Mouse (Mus musculus) heart, embryonic 11.5 days (tissue): ENCODE measurements around the gene A830005F24Rik. TPM values are rescaled to one million over a fixed set of nuclear protein-coding genes. Genes with fewer than 3 reads are reported as not detected.
"Not testable (repeated sequence)": the region's sequence is repeated elsewhere in the genome, so short reads cannot be mapped to it uniquely, and the experiment has no call there.

Source experiments
- ATAC-seq: fragments of 200-750 bp; cut with Nextera tagmentation; replicated peaks from 2 replicates; pipeline ENCODE4 v1.8.0; 2017; ENCODE audit warnings: moderate library complexity; ENCODE audit not compliant: insufficient number of reproducible peaks, low FRiP score, low TSS enrichment
- H3K27ac ChIP-seq: fragments of 300-500 bp; sonication (generic); 2 replicates; pipeline ENCODE4 v1.5.1; 2014; ENCODE audit warnings: mild to moderate bottlenecking, low read depth, low read length
- H3K27me3 ChIP-seq: fragments of 300-500 bp; sonication (generic); 2 replicates; pipeline ENCODE4 v1.6.1; 2014; ENCODE audit warnings: mild to moderate bottlenecking, low read length, mixed read lengths; ENCODE audit not compliant: control insufficient read depth, insufficient read depth
- H3K36me3 ChIP-seq: fragments of 300-500 bp; sonication (generic); 2 replicates; pipeline ENCODE4 v1.6.1; 2014; ENCODE audit warnings: mild to moderate bottlenecking, low read length, moderate library complexity, mixed read lengths; ENCODE audit not compliant: control insufficient read depth, insufficient read depth
- H3K4me1 ChIP-seq: fragments of 300-500 bp; sonication (generic); 2 replicates; pipeline ENCODE4 v1.6.1; 2014; ENCODE audit warnings: low read length; ENCODE audit not compliant: control insufficient read depth, insufficient read depth
- H3K4me2 ChIP-seq: fragments of 300-500 bp; sonication (generic); 2 replicates; pipeline ENCODE4 v1.6.1; 2014; ENCODE audit warnings: mild to moderate bottlenecking, moderate library complexity
- H3K4me3 ChIP-seq: fragments of 300-500 bp; sonication (generic); 2 replicates; pipeline ENCODE4 v1.5.1; 2014; ENCODE audit warnings: low read depth, low read length
- H3K9ac ChIP-seq: fragments of 300-500 bp; sonication (generic); 2 replicates; pipeline ENCODE4 v1.6.1; 2014; ENCODE audit warnings: mild to moderate bottlenecking, low read depth, low read length, moderate library complexity
- H3K9me3 ChIP-seq: fragments of 300-500 bp; sonication (generic); replicated peaks from 2 replicates; pipeline ENCODE4 v1.6.1; 2016; ENCODE audit warnings: low read length; ENCODE audit not compliant: control insufficient read depth
- WGBS: fragments of 180-500 bp; shearing (Covaris S2); extraction: QIAGEN DNeasy Blood & Tissue Kit; methylation state at CpG from one replicate; pipeline ENCODE4 v1.1.7; 2014; ENCODE audit not compliant: insufficient replicate concordance; 5-methylcytosine and 5-hydroxymethylcytosine counted together
- polyA plus RNA-seq: library from polyadenylated mRNA; unstranded; fragments of >200 nt; fragmentation: Nextera tagmentation; extraction: Ambion mirVana; gene quantifications from 2 replicates; pipeline ENCODE4 v1.2.1, GENCODE M21; 2014

Gene A830005F24Rik
- polyA plus RNA-seq, 1 experiment from 2014 or later: 0.34 TPM

DNA sequence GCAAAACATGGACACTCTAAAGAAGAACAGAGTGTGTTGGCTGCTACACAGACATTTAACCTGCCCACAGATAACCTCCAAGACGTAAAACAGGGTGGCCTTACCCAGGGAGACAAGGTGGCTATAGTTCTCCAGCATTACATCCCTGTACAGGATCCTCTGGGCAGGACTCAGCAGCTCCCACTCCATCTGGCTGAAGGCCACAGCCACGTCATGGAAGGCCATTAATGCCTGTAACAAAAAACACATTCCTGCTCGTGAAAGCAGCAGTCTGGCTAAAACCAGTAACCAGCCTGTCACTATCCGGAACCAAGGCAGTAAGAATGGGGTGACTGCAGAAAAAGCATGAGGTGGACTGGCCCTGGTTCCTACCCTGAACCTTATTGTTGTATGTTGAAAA, 14.7 kb upstream of the A830005F24Rik start:
- no peak overlapping the region for H3K4me2 ChIP-seq
- no peaks in the 10 kb centered on the region for H3K27me3 ChIP-seq
- 67% methylated on average over 4 of the region's 4 CpGs for WGBS

DNA sequence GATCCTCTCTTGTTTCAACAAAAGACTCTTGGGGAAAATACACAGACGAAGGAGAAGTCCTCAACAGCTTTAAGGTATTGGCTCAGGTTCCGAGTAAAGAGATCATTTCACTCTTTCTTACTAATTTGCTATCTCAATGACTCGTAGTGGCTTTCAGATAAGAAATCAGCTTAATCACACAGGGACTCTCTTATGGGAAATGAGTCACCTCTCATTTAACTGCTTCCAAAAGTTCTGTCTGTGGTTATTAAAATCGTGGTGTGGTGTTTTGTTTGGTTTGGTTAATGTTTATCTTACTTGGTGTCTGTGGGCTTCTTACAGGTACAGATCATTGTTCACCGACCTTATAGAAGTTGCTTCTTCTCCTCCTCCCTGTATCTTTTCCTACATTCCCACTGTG, 10.9 kb upstream of the A830005F24Rik start:
- Histone ChIP-seq H3K27me3 (no peaks in the 10 kb centered on the region), H3K9ac (no peak overlapping the region), H3K4me3 (no peak overlapping the region), H3K4me1 (no peaks in the 10 kb centered on the region), H3K9me3 (no peaks in the 10 kb centered on the region), H3K27ac (no peak overlapping the region), H3K4me2 (no peak overlapping the region), H3K36me3 (peaks cover 23% of the 10 kb centered on the region)
- ATAC-seq: no peak
- 72% methylated on average over 5 of the region's 5 CpGs for WGBS

More for the DNA sequence above, 14.7 kb upstream of the A830005F24Rik start:
- H3K27ac ChIP-seq: no peak overlapping the region
- peaks cover 9% of the 10 kb centered on the region for H3K36me3 ChIP-seq
- H3K9ac ChIP-seq: no peak overlapping the region
- ATAC-seq: no peak
- H3K9me3 ChIP-seq: no peaks in the 10 kb centered on the region
- no peaks in the 10 kb centered on the region for H3K4me1 ChIP-seq
- H3K4me3 ChIP-seq: no peak overlapping the region

- peaks cover 3% of the 10 kb centered on the region for H3K4me1 ChIP-seq
- H3K36me3 ChIP-seq: peaks cover 14% of the 10 kb centered on the region
- no peak for ATAC-seq
- H3K4me3 ChIP-seq: no peak overlapping the region
- no peaks in the 10 kb centered on the region for H3K27me3 ChIP-seq
- no peak overlapping the region for H3K4me2 ChIP-seq
- H3K9ac ChIP-seq: no peak overlapping the region
- WGBS: 78% methylated on average over 9 of the region's 9 CpGs
- H3K9me3 ChIP-seq: no peaks in the 10 kb centered on the region
- H3K27ac ChIP-seq: no peak overlapping the region
Observed at GRCm38 (mm10) chr13:48508661-48509060, 4.7 kb upstream of the A830005F24Rik start.

GRCm38 (mm10) chr13:48515861-48516260, 2.5 kb downstream of the A830005F24Rik start:
- Histone ChIP-seq H3K27ac (no peak overlapping the region), H3K36me3 (no peaks in the 10 kb centered on the region), H3K4me2 (no peak overlapping the region), H3K4me3 (no peak overlapping the region), H3K9ac (no peak overlapping the region), H3K4me1 (peaks cover 3% of the 10 kb centered on the region), H3K27me3 (no peaks in the 10 kb centered on the region), H3K9me3 (no peaks in the 10 kb centered on the region)
- WGBS: 78% methylated on average over 4 of the region's 4 CpGs
- no peak for ATAC-seq

DNA sequence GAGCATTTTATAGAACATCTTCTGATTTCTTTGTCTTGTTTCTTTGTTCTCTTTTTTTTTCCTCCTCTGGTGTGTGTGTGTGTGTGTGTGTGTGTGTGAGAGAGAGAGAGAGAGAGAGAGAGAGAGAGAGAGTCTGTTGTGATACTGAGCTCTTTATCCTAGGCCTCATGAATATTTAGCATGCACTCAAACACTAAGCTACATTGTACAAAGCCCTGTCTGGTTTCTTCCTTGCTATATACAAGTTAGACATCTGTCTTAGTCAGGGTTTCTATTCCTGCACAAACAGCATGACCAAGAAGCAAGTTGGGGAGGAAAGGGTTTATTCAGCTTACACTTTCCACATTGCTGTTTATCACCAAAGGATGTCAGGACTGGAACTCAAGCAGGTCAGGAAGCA, 5.8 kb downstream of the A830005F24Rik start:
- H3K36me3 ChIP-seq, H3K27me3 ChIP-seq, H3K27ac ChIP-seq, H3K9me3 ChIP-seq, H3K9ac ChIP-seq, H3K4me2 ChIP-seq, H3K4me1 ChIP-seq, H3K4me3 ChIP-seq, ATAC-seq: not testable (repeated sequence)

GRCm38 (mm10) chr13:48525745-48526144, 12.4 kb downstream of the A830005F24Rik start:
- no peaks in the 10 kb centered on the region for H3K9me3 ChIP-seq
- 65% methylated on average over 5 of the region's 5 CpGs for WGBS
- H3K4me1 ChIP-seq: no peaks in the 10 kb centered on the region

GRCm38 (mm10) chr13:48528123-48528871, 14.9 kb downstream of the A830005F24Rik start:
- Histone ChIP-seq H3K4me1 (no peaks in the 10 kb centered on the region), H3K9ac (no peak overlapping the region), H3K27me3 (no peaks in the 10 kb centered on the region), H3K4me3 (no peak overlapping the region), H3K27ac (no peak overlapping the region), H3K4me2 (no peak overlapping the region), H3K36me3 (no peaks in the 10 kb centered on the region), H3K9me3 (no peaks in the 10 kb centered on the region)
- WGBS: 52% methylated on average over 15 of the region's 15 CpGs
- ATAC-seq: no peak

More at GRCm38 (mm10) chr13:48525745-48526144, 12.4 kb downstream of the A830005F24Rik start:
- Histone ChIP-seq H3K4me2 (no peak overlapping the region), H3K9ac (no peak overlapping the region), H3K27me3 (no peaks in the 10 kb centered on the region), H3K27ac (no peak overlapping the region), H3K36me3 (no peaks in the 10 kb centered on the region), H3K4me3 (no peak overlapping the region)
- no peak for ATAC-seq

- H3K4me3 ChIP-seq: no peak overlapping the region
- no peaks in the 10 kb centered on the region for H3K9me3 ChIP-seq
- no peaks in the 10 kb centered on the region for H3K27me3 ChIP-seq
- no peak overlapping the region for H3K27ac ChIP-seq
- H3K4me1 ChIP-seq: no peaks in the 10 kb centered on the region
- no peak for ATAC-seq
- WGBS: 42% methylated on average over 2 of the region's 2 CpGs
- H3K9ac ChIP-seq: no peak overlapping the region
- H3K36me3 ChIP-seq: no peaks in the 10 kb centered on the region
- no peak overlapping the region for H3K4me2 ChIP-seq
Observed at GRCm38 (mm10) chr13:48529028-48529427, 15.7 kb downstream of the A830005F24Rik start.

- H3K4me3 ChIP-seq: no peak overlapping the region
- no peaks in the 10 kb centered on the region for H3K9me3 ChIP-seq
- no peaks in the 10 kb centered on the region for H3K36me3 ChIP-seq
- no peak overlapping the region for H3K27ac ChIP-seq
- no peak overlapping the region for H3K4me2 ChIP-seq
- H3K9ac ChIP-seq: no peak overlapping the region
- no peaks in the 10 kb centered on the region for H3K27me3 ChIP-seq
- 52% methylated on average over 2 of the region's 2 CpGs for WGBS
- no peak for ATAC-seq
- no peaks in the 10 kb centered on the region for H3K4me1 ChIP-seq
Observed at GRCm38 (mm10) chr13:48530685-48531084, 17.3 kb downstream of the A830005F24Rik start.
